Mouse (Mus musculus) brain, embryonic 14.5 days (tissue): ENCODE measurements around the gene Selenoh.

ENCODE experiments used
- CTCF ChIP-seq: fragments of 200-500 bp; IDR thresholded peaks from 2 replicates; pipeline ENCODE4 v1.5.1; 2012; ENCODE audit warnings: inconsistent platforms, mild to moderate bottlenecking, moderate library complexity, borderline replicate concordance; ENCODE audit not compliant: insufficient read depth, insufficient read length; ENCODE audit errors: extremely low read depth
- POLR2A ChIP-seq: fragments of 200-500 bp; IDR thresholded peaks from 2 replicates; pipeline ENCODE4 v1.6.1; 2012; ENCODE audit warnings: mild to moderate bottlenecking, inconsistent platforms, borderline replicate concordance; ENCODE audit not compliant: poor library complexity, insufficient read depth, insufficient read length, severe bottlenecking; ENCODE audit errors: extremely low read depth

DNA sequence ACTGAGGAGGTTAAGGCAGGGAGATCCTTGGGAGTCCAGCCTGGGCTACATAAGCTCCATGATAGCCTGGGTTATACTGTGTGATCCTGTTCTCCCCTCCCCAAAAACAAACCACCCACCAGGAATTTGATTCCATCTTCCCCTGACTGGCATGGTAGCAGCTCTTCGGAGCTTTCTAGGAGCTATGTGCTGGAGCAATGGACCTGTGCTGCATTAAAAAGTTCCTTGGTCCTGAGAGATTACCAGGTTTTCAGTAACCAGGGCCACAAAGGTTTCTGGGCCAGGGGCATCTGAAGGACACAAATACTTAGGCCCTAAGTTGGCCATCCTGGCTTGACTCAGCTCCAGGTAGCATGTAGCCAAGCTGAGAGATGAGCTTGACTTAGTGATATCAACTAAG, 38.6 kb downstream of the Selenoh start:
- TF ChIP-seq CTCF (no peak), POLR2A (no peak)
